Mouse (Mus musculus): ENCODE measurements around the gene Treml1. TPM values are rescaled to one million over a fixed set of nuclear protein-coding genes. Genes with fewer than 3 reads are reported as not detected.

Treml1 gene
- total and polyA plus RNA-seq, 3 experiments: not detected

DNA sequence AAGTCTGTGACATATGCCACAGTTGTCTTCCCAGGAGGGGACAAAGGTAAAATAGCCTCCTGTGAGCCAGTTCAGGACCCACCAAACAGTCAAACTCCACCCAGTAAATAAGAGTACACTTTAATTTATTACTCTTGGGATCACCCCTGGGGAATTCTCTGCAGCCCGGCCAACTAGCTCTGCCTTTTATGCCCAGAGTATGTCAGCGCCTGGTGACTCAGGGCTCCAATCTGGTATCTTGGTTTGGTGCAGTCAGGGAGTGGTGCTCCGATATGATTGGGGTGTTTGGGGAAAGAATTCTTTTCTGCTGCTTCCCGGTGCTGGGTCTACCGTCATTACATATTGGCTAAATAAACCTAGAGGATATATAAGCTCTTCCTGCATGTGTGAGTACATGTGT lies 7.1 kb downstream of the Treml1 start:
- H3K9me3 ChIP-seq (replicated peaks; ENCODE audit: low read length): no peaks in the 10 kb centered on the region
- no peak overlapping the region for H3K4me2 ChIP-seq (ENCODE audit: insufficient read depth, low read depth, poor library complexity, severe bottlenecking)
- H3K4me3 ChIP-seq (replicated peaks in 1 of 3; ENCODE audit: low read depth in 2 of 3, low read length in 2 of 3, poor library complexity in 1 of 3): no peak overlapping the region
- no peaks in the 10 kb centered on the region for H3K4me1 ChIP-seq (ENCODE audit: control insufficient read depth in 1 of 2, insufficient read depth in 2 of 2)
- in situ Hi-C loops (cut with MboI; ENCODE audit: low pct_ligation_motif_present, low pct_unique_long_range_greater_than_20kb, low sequenced_read_pairs): no loop called here
- no peak overlapping the region for H3K27ac ChIP-seq (ENCODE audit: insufficient read depth, low read depth)
- TF ChIP-seq ELF1 (IDR thresholded peaks at IDR 0.05; ENCODE audit: low read depth, low read length) (no peak), E2F4 (IDR thresholded peaks at IDR 0.05; ENCODE audit: insufficient replicate concordance, low read depth, low read length) (no peak), RCOR1 (conservative IDR thresholded peaks at IDR 0.05; ENCODE audit: low read depth, low read length) (no peak), MAX (IDR thresholded peaks at IDR 0.05; ENCODE audit: low read length) (no peak), ZKSCAN1 (IDR thresholded peaks at IDR 0.05; ENCODE audit: borderline replicate concordance, low read depth, low read length) (no peak), KAT2A (IDR thresholded peaks at IDR 0.05; ENCODE audit: insufficient replicate concordance, low read length) (no peak), BHLHE40 (IDR thresholded peaks at IDR 0.05; ENCODE audit: low read depth, low read length) (no peak), JUND (conservative IDR thresholded peaks at IDR 0.05; ENCODE audit: low read depth, low read length) (no peak), NELFE (IDR thresholded peaks at IDR 0.05; ENCODE audit: low read depth, low read length) (no peak), MAFK (IDR thresholded peaks at IDR 0.05; ENCODE audit: insufficient replicate concordance, low read length) (no peak)
- DNase-seq (ENCODE audit: extremely low read depth): no peak
- dilution Hi-C loops (cut with MboI; ENCODE audit: extremely low pct_ligation_motif_present, extremely low pct_unique_long_range_greater_than_20kb, low sequenced_read_pairs): no loop called here
- H3K9ac ChIP-seq (ENCODE audit: insufficient read depth, low read depth): no peak overlapping the region
- H3K27me3 ChIP-seq (replicated peaks): peaks cover 9% of the 10 kb centered on the region
- no peaks in the 10 kb centered on the region for H3K36me3 ChIP-seq (replicated peaks in 1 of 2; ENCODE audit: control insufficient read depth in 1 of 2, insufficient read depth in 1 of 2, low read length in 1 of 2)
- no peaks in the 10 kb centered on the region for H3K79me2 ChIP-seq (replicated peaks; ENCODE audit: control insufficient read depth, extremely low read depth, insufficient read depth, poor library complexity, severe bottlenecking)

DNA sequence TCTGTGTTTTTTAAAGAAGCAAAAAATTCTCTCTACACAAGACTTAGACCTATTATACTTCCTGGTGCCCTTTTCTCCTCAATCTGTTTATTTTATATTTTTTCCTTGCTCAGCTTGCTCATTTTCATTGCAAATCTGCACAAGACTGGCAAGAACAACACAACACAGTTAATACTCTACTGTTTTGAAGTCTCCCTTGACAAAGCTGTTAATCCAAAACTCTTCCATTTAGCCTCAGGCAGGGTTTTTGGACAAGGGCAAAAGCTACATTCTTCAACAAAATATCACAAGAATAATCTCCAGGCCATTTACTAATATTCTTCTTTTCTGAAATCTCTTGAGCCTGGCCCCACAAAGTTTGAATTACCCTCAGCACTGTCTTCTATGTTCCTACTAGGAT lies 11.9 kb downstream of the Treml1 start:
- in situ Hi-C loops (cut with MboI; ENCODE audit: low pct_ligation_motif_present, low pct_unique_long_range_greater_than_20kb, low sequenced_read_pairs) (no loop called here), dilution Hi-C loops (cut with MboI; ENCODE audit: extremely low pct_ligation_motif_present, extremely low pct_unique_long_range_greater_than_20kb, low sequenced_read_pairs) (no loop called here)
- TF ChIP-seq PAX5 (IDR thresholded peaks at IDR 0.05; ENCODE audit: low read length): no peak
- no peak for TF ChIP-seq TBP (conservative IDR thresholded peaks at IDR 0.05; ENCODE audit: low read depth, low read length)
- TF ChIP-seq ZKSCAN1 (IDR thresholded peaks at IDR 0.05; ENCODE audit: borderline replicate concordance, low read depth, low read length): no peak
- no peak for TF ChIP-seq ETS1 (conservative IDR thresholded peaks at IDR 0.05; ENCODE audit: low read depth, low read length)
- TF ChIP-seq E2F4 (IDR thresholded peaks at IDR 0.05; ENCODE audit: insufficient replicate concordance, low read depth, low read length): no peak
- no peak for TF ChIP-seq EP300 (IDR thresholded peaks at IDR 0.05; ENCODE audit: low read length)
- TF ChIP-seq CTCF (conservative IDR thresholded peaks at IDR 0.05 in 1 of 2, IDR thresholded peaks at IDR 0.05 in 1 of 2; ENCODE audit: low read depth in 2 of 2, low read length in 2 of 2): no peak
- TF ChIP-seq POLR2A (IDR thresholded peaks at IDR 0.05; ENCODE audit: low read depth, low read length): no peak
- TF ChIP-seq JUND (conservative IDR thresholded peaks at IDR 0.05; ENCODE audit: low read depth, low read length): no peak
- no peak for TF ChIP-seq MXI1 (IDR thresholded peaks at IDR 0.05; ENCODE audit: low read depth, low read length)
- no peaks in the 10 kb centered on the region for H3K4me1 ChIP-seq (ENCODE audit: control insufficient read depth in 1 of 2, insufficient read depth in 2 of 2)
- H3K27ac ChIP-seq (ENCODE audit: insufficient read depth, low read depth): no peak overlapping the region
- H3K4me3 ChIP-seq (replicated peaks in 1 of 3; ENCODE audit: low read depth in 2 of 3, low read length in 2 of 3, poor library complexity in 1 of 3): no peak overlapping the region
- no peaks in the 10 kb centered on the region for H3K36me3 ChIP-seq (replicated peaks in 1 of 2; ENCODE audit: control insufficient read depth in 1 of 2, insufficient read depth in 1 of 2, low read length in 1 of 2)
- H3K27me3 ChIP-seq (replicated peaks): peaks cover 11% of the 10 kb centered on the region
- no peak overlapping the region for H3K9ac ChIP-seq (ENCODE audit: insufficient read depth, low read depth)
- no peaks in the 10 kb centered on the region for H3K79me2 ChIP-seq (replicated peaks; ENCODE audit: control insufficient read depth, extremely low read depth, insufficient read depth, poor library complexity, severe bottlenecking)
- H3K4me2 ChIP-seq (ENCODE audit: insufficient read depth, low read depth, poor library complexity, severe bottlenecking): no peak overlapping the region
- no peak for DNase-seq (ENCODE audit: extremely low read depth)
- H3K9me3 ChIP-seq (replicated peaks; ENCODE audit: low read length): peaks cover 6% of the 10 kb centered on the region

Measured in CH12.LX (cell line).